Mouse (Mus musculus) adrenal gland, postnatal 14 days (tissue): ENCODE data around the gene Tex101. TPM values are rescaled to one million over a fixed set of nuclear protein-coding genes. Genes with fewer than 3 reads are reported as not detected.
"Not testable (repeated sequence)": the region's sequence is repeated elsewhere in the genome, so short reads cannot be mapped to it uniquely, and the experiment has no call there.

Experiments
- DNase-seq: peaks from one replicate; pipeline ENCODE4 v3.0.0; 2021; ENCODE audit warnings: mixed read lengths
- total RNA-seq: library from RNA; stranded (reverse); gene quantifications from 2 replicates; pipeline ENCODE4 v1.2.3, GENCODE M21; 2021

Tex101 gene
- total RNA-seq, 1 experiment from 2014 or later = not detected

GRCm38 (mm10) chr7:24630116-24630880 is 46.2 kb downstream of the Tex101 start:
- no peak for DNase-seq

DNA sequence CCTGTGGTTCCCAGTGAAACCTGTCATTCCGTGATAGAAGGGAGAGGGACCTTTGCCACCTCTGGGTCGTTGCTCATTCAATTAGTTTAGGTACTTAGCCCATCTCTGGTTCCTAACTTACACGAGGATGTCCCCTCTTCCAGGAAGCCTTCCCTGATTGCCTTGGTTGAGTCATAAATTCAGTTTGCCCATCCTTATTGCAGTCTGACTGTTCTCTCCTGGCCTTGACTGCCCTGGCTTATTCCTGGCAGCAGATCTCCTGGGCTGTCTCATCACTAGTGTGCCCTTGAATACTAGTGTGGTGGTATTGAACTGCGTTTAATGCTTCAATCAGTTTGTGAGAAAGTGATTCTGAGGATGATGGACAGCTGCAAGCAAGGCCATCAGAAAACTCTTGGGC is 46.8 kb downstream of the Tex101 start:
- DNase-seq = peak; percentile 61

- peak; percentile 95 for DNase-seq
Observed at GRCm38 (mm10) chr7:24628685-24629610, 47.5 kb downstream of the Tex101 start.

DNA sequence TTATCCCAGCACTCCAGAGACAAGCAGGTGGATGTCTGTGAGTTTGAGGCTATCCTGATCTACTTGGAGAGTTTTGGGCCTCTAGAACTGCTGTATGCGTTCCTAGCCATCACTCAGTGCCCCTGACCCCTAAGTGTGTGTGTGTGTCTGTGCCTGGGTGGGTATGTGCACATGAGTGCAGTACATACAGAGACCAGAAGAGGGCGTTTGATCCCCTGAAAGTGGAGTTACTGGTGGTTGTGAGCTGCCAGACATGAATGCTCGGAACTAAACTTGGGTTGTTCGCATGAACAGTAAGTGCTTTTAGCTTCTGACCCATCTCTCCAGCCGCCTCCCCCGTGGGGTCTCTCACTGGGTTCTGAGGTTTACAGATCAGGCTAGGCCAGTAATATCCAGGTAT is 53.5 kb downstream of the Tex101 start:
- DNase-seq = no peak

- no peak for DNase-seq
Observed at GRCm38 (mm10) chr7:24621193-24621592, 55.3 kb downstream of the Tex101 start.

DNA sequence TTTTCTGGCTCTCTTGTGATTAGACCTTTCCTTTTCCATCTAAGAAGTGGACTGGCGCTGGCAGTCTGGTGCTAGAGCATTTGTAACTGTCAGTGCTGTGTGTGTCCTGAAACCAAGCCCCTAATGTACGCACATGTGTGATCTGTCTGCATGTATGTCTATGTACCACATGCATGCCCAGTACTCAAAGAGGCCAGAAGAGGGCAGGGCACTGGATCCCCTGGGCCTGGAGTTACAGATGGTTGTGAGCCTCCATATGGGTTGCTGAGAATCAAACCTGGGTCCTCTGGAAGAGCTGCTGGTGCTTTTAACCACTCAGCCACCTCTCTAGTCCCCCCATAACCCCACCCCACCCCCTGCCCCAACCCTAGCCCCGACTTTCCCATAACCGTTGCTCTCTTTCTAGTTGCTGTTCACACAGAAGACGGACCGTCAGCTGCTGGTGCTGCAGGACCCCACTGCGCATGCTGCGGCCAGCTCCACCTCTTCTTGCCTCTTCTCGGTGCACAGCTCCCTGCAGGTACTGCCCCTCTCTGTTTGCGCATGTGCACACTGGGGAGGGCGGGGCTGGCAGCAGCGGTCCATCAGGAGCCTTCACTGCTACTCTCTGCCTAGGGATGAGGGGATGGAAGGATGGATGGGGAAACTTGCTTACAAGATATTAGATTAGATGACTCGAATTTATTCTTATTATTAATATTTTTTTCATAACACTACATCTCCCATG is 56.6 kb downstream of the Tex101 start:
- no peak for DNase-seq

DNA sequence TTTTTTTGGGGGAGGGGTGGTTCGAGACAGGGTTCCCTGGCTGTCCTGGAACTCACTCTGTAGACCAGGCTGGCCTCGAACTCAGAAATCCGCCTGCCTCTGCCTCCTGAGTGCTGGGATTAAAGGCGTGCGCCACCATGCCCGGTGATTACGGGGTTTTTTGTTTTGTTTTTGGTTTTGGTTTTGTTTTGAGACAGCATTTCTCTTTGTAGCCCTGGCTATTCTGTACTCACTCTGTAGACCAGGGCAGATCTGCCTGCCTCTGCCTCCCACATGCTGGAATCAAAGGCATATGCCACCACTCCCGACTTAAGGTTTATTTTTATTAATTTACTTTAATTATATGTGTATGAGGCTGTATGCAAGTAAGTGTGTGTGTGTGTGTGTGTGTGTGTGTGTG is 58.1 kb downstream of the Tex101 start:
- DNase-seq = not testable (repeated sequence)

Other genes starting within 250 kb of the Tex101 start
- not detected in 2 replicates for gene Irgc1, start 224.4 kb downstream of the Tex101 start, total RNA-seq
- 5.2 and 7.9 TPM in 2 replicates for gene Plaur, start 214.2 kb downstream of the Tex101 start, total RNA-seq
- gene Cadm4, start 194.7 kb downstream of the Tex101 start, total RNA-seq = 5.7 and 6.4 TPM in 2 replicates
- gene Zfp428, start 169.7 kb downstream of the Tex101 start, total RNA-seq = 6.1 and 7.5 TPM in 2 replicates
- gene AC161166.1, start 164.2 kb downstream of the Tex101 start, total RNA-seq = not detected in 2 replicates
- 18.9 and 20.4 TPM in 2 replicates for gene Irgq, start 146.0 kb downstream of the Tex101 start, total RNA-seq
- not detected in 2 replicates for gene Pinlyp, start 130.6 kb downstream of the Tex101 start, total RNA-seq
- 38.5 and 47.0 TPM in 2 replicates for gene Xrcc1, start 130.4 kb downstream of the Tex101 start, total RNA-seq
- gene Ethe1, start 89.1 kb downstream of the Tex101 start, total RNA-seq = 21.3 and 24.9 TPM in 2 replicates
- 0.48 and 0.94 TPM in 2 replicates for gene Zfp575, start 89.0 kb downstream of the Tex101 start, total RNA-seq
- 3.2 and 4.3 TPM in 2 replicates for gene Phldb3, start 65.9 kb downstream of the Tex101 start, total RNA-seq
- gene Lypd3, start 40.1 kb downstream of the Tex101 start, total RNA-seq = 0.38 and 0.59 TPM in 2 replicates
- gene BC049730, start 32.6 kb upstream of the Tex101 start, total RNA-seq = not detected in 2 replicates
- not detected in 2 replicates for gene Gm4763, start 50.2 kb upstream of the Tex101 start, total RNA-seq
- 0.49 and 0.63 TPM in 2 replicates for gene Cd177, start 83.6 kb upstream of the Tex101 start, total RNA-seq
- gene Ceacam10, start 100.5 kb upstream of the Tex101 start, total RNA-seq = 0.93 TPM in 1 of 2 replicates, not detected in the other
- 1.4 TPM in 1 of 2 replicates, not detected in the other for gene Gm9844, start 185.5 kb upstream of the Tex101 start, total RNA-seq
- not detected in 2 replicates for gene Lypd4, start 193.3 kb upstream of the Tex101 start, total RNA-seq
- gene Dmrtc2, start 193.4 kb upstream of the Tex101 start, total RNA-seq = not detected in 2 replicates
- 750 and 933 TPM in 2 replicates for gene Rps19, start 207.7 kb upstream of the Tex101 start, total RNA-seq
- 6.0 and 35.0 TPM in 2 replicates for gene Cd79a, start 220.7 kb upstream of the Tex101 start, total RNA-seq
- gene Arhgef1, start 226.2 kb upstream of the Tex101 start, total RNA-seq = 94.9 and 164 TPM in 2 replicates